Mouse (Mus musculus): ENCODE results near the gene Ajap1. TPM values are rescaled to one million over a fixed set of nuclear protein-coding genes. Genes with fewer than 3 reads are reported as not detected.
A peak's percentile ranks its signal among the peaks of the same experiment; 100 is the strongest.

Gene Ajap1
- polyA plus RNA-seq (2016; fragmentation: Nextera tagmentation; extraction: Ambion mirVana) = 8.4 and 11.9 TPM in 2 replicates

DNA sequence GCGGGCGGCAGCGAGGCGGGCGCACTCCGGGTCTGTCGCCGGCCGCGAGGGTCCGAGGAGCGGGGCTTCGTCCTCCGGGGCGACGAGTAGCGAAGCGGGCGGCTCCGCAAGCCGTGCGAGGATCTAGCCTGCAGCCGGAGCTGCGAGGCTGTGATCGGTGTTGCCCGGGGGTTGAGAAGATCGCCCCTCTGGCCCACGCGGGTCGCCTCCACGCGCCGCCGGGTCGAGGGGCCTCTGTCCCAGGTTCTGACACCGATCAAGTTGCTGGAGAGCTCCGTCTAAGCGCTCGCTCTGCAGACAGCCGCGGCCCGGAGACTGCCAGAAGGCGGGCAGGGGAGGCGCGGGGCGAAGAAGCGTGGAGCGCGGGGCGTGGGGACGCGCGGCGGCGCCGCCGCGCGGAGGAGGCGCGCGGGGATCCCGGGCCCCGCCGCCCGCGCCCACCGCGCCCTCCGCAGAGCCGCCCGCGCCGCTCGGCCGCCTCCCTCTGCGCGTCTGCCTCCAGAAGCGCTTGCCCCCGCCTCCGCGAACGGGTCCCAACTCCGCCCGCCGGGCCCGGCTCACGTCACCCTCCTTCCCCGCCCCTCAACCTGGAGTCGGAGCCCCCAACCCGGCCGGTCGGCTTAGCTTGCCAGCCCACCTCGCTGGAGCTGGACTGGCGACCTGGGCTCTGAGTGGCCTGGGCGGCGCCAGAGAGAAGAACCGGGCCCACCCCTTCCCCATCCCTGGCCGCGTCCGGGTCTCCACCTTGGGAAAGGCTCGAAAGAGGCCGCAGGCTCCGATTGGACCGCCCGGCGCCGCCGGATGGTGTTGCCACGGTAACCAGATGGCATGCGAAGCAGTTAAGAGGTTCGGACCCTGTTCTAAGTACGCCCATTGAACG is at the start of gene Ajap1:
Ajap1 (minus strand) TSS at position 353 of the 880 bp plus-strand sequence.
- peaks cover 16% of the 10 kb centered on the region; the same call in 1 of the 2 replicates for H3K27me3 ChIP-seq (replicated peaks)
- H3K27ac ChIP-seq = peak within 1 kb of the TSS; percentile 82
- under 1% methylated on average over 98 of the region's 114 CpGs for WGBS
- H3K4me2 ChIP-seq (replicated peaks) = peak within 1 kb of the TSS; percentile 89
- peak; percentile 35 for ATAC-seq (ENCODE audit: low FRiP score, low read depth)
- no peaks in the 10 kb centered on the region for H3K9me3 ChIP-seq
- H3K9ac ChIP-seq = peak within 1 kb of the TSS; percentile 86
- H3K4me1 ChIP-seq = peaks cover 65% of the 10 kb centered on the region
- peak within 1 kb of the TSS; percentile 69 for H3K4me3 ChIP-seq
- H3K36me3 ChIP-seq = no peaks in the 10 kb centered on the region

DNA sequence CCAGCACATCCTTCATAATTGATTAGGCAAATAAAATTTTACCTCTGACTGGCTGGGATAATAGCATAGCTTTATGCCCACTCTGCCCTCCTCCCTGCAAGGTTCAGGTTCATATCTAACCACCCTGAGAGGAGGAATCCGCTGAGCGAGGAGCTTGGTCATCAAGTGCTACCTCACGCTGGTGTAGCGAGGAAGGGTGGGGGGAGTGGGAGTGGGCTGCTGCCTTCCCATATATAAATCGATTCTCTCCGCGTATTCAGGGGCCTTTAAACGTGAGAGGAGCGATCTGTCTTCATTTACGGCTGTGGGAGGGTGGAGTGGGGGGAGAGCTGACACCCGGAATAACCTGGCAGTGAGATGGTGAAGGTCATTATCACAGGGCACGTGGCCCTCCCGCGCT is 47.9 kb upstream of the Ajap1 start:
- Histone ChIP-seq H3K4me3 (no peak overlapping the region), H3K9me3 (no peaks in the 10 kb centered on the region), H3K4me2 (replicated peaks) (no peak overlapping the region), H3K9ac (no peak overlapping the region), H3K27me3 (replicated peaks) (no peaks in the 10 kb centered on the region), H3K36me3 (no peaks in the 10 kb centered on the region), H3K27ac (no peak overlapping the region), H3K4me1 (0 out of 2 replicates have a peak, but pooled peaks cover 6% of the 10 kb centered on the region)
- 50% methylated on average over 14 of the region's 14 CpGs for WGBS
- ATAC-seq (ENCODE audit: low FRiP score, low read depth) = no peak

DNA sequence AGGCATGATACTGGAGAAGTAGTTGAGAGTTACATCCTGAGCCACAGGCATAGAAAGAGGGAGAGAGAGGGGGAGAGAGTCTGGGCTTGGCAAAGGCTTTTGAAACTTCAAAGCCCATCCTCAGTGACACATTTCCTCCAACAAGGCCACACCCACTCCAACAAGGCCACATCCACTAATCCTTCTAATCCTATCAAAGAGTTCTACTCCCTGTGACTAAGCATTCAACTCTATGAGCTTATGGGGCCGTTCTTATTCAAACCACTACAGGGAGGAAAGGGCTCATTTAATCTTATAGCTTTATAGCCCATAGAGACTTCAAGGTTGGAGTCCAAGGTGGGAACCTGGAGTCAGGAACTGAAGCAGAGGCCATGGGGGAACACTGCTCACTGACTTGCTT is 39.0 kb upstream of the Ajap1 start:
- Histone ChIP-seq H3K36me3 (no peaks in the 10 kb centered on the region), H3K27ac (no peak overlapping the region), H3K4me1 (no peaks in the 10 kb centered on the region), H3K4me3 (no peak overlapping the region), H3K9me3 (no peaks in the 10 kb centered on the region), H3K9ac (no peak overlapping the region), H3K4me2 (replicated peaks) (no peak overlapping the region), H3K27me3 (replicated peaks) (no peaks in the 10 kb centered on the region)
- no peak for ATAC-seq (ENCODE audit: low FRiP score, low read depth)
- WGBS = 79% methylated on average over 1 of the region's 1 CpGs

DNA sequence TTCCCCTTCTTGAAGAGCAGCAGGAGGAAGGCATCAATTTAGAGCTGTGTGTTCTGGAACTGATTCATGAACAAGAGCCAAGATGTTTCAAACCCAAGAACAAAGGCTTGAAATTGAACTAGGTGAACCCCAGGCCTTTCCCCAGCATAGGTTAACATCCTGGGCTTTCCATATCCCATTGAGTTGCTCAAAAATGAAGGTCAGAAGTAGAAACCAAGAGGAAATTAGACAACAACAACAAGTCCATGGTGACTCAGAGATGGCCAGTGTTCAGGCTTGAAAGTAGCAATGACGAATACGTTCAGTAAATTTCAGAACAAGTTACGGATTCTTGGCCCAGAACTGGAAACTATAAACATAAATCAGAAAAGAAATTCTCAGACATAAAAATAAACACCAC is 37.3 kb upstream of the Ajap1 start:
- H3K4me2 ChIP-seq (replicated peaks) = no peak overlapping the region
- no peaks in the 10 kb centered on the region for H3K9me3 ChIP-seq
- no peaks in the 10 kb centered on the region for H3K27me3 ChIP-seq (replicated peaks)
- 93% methylated on average over 3 of the region's 3 CpGs for WGBS
- H3K36me3 ChIP-seq = no peaks in the 10 kb centered on the region
- no peak for ATAC-seq (ENCODE audit: low FRiP score, low read depth)
- no peak overlapping the region for H3K9ac ChIP-seq
- no peak overlapping the region for H3K4me3 ChIP-seq
- H3K4me1 ChIP-seq = peaks cover 11% of the 10 kb centered on the region
- no peak overlapping the region for H3K27ac ChIP-seq

DNA sequence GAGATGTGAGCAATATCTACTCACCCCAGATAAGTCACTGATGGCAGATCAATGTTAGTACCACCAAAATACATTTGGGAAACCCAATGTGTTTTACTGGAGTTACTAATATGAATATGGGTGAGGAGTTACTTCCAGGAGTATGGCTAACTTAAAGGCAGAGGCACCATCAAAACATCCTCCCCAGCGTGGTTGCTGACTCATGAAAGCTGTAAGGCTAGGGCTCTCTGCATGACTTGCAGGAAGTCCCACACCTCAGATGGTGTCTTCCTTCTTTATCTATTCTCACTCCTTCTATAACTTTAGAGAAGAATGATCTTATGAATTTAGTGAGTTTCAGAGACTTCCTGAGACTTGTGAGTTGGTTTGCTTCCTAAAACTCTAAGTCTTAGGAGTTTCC is 36.7 kb upstream of the Ajap1 start:
- Histone ChIP-seq H3K9me3 (no peaks in the 10 kb centered on the region), H3K4me2 (replicated peaks) (no peak overlapping the region), H3K4me3 (no peak overlapping the region), H3K27ac (no peak overlapping the region), H3K27me3 (replicated peaks) (no peaks in the 10 kb centered on the region), H3K4me1 (peaks cover 11% of the 10 kb centered on the region), H3K9ac (no peak overlapping the region), H3K36me3 (no peaks in the 10 kb centered on the region)
- ATAC-seq (ENCODE audit: low FRiP score, low read depth) = no peak
- WGBS = 92% methylated on average over 1 of the region's 1 CpGs

DNA sequence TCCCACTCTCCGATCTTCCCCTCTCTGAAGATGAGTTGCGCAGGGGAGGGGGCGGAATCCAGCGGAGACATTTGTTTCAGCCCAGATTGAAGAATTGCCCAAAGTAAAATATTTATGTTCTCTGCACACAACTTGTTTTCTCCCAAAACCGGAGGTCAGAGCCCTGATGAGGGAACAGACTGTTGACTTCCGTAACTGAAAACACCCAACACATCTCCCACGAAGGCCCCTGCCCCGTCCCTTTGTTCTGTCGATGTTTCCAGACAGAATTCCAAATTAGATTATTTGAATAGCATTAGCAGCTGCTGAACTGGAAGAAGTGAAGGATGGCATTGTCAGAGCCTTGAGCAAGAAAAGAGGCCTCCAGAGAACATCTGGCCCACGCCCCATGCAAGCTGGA is 33.2 kb upstream of the Ajap1 start:
- H3K4me1 ChIP-seq = peaks cover 11% of the 10 kb centered on the region
- no peak for ATAC-seq (ENCODE audit: low FRiP score, low read depth)
- no peak overlapping the region for H3K4me2 ChIP-seq (replicated peaks)
- H3K27ac ChIP-seq = no peak overlapping the region
- WGBS = 50% methylated on average over 10 of the region's 10 CpGs
- H3K36me3 ChIP-seq = no peaks in the 10 kb centered on the region
- no peaks in the 10 kb centered on the region for H3K27me3 ChIP-seq (replicated peaks)
- no peak overlapping the region for H3K4me3 ChIP-seq
- no peak overlapping the region for H3K9ac ChIP-seq
- no peaks in the 10 kb centered on the region for H3K9me3 ChIP-seq

DNA sequence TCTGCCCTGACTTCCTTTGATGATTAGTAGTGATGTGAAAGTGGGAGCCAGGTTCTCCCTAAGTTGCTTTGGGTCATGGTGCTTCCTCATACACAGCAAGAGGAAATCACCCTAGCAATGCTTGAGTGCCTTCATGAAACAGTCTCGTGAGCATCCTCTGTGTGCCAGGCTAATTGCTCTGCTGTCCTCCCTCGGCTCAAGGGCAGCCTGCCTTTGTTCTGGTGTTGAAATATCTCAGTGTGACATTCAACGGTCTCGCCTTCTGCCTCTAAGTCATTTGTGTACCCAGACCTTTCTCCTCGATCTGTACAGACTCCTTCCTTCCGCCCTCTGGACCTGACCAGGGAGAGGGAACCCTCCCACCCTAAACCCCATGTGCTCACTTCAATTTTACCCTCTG is 31.5 kb upstream of the Ajap1 start:
- Histone ChIP-seq H3K4me2 (replicated peaks) (no peak overlapping the region), H3K36me3 (no peaks in the 10 kb centered on the region), H3K4me3 (no peak overlapping the region), H3K27me3 (replicated peaks) (no peaks in the 10 kb centered on the region), H3K9me3 (no peaks in the 10 kb centered on the region), H3K4me1 (peaks cover 11% of the 10 kb centered on the region), H3K9ac (no peak overlapping the region), H3K27ac (no peak overlapping the region)
- WGBS = 69% methylated on average over 6 of the region's 6 CpGs
- no peak for ATAC-seq (ENCODE audit: low FRiP score, low read depth)

DNA sequence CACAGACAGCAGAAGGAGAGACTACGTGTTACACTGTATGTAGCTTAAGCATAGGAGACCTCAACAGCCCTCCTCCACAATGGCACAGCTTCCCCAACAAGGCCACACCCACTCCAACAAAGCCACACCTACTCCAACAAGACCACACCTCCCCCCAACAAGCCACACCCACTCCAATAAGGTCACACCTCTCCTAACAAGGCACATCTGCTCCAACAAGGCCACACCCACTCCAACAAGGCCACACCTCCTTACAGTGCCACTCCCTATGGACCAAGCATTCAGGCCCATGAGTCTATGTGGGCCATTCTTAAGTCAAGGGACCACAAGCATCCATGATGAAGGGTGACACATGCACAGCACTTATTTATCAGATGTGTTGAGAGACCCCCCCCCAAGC is 28.9 kb upstream of the Ajap1 start:
- no peaks in the 10 kb centered on the region for H3K36me3 ChIP-seq
- no peak overlapping the region for H3K27ac ChIP-seq
- H3K9ac ChIP-seq = no peak overlapping the region
- peaks cover 11% of the 10 kb centered on the region for H3K4me1 ChIP-seq
- 100% methylated on average over 1 of the region's 1 CpGs for WGBS
- no peak overlapping the region for H3K4me3 ChIP-seq
- no peaks in the 10 kb centered on the region for H3K27me3 ChIP-seq (replicated peaks)
- ATAC-seq (ENCODE audit: low FRiP score, low read depth) = no peak
- H3K4me2 ChIP-seq (replicated peaks) = no peak overlapping the region
- 0 out of 2 replicates have a peak, but pooled peaks cover 3% of the 10 kb centered on the region for H3K9me3 ChIP-seq

DNA sequence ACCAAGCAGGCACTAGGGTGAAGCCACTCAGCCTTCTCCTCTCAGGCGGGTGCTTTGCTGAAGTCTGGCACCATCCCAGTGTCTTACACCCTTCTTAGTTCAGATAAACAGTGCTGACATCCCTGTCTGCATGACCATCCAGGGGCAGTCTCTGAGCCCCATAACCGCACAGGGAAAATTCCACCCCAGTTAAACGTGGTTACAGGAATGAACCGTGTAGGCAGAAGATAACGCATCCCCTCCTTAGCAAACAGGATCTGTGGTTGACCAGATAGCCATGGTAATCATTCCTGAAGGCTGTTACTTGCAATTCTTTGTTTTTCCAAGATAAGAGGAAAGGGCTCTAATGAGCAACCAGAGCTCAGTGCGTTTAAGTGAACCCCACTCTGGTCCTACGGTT is 19.3 kb upstream of the Ajap1 start:
- Histone ChIP-seq H3K4me1 (no peaks in the 10 kb centered on the region; the same call in 1 of the 2 replicates), H3K27me3 (replicated peaks) (no peaks in the 10 kb centered on the region), H3K9me3 (0 out of 2 replicates have a peak, but pooled peaks cover 3% of the 10 kb centered on the region), H3K36me3 (no peaks in the 10 kb centered on the region), H3K4me2 (replicated peaks) (no peak overlapping the region), H3K4me3 (no peak overlapping the region), H3K9ac (no peak overlapping the region), H3K27ac (no peak overlapping the region)
- ATAC-seq (ENCODE audit: low FRiP score, low read depth) = no peak
- 93% methylated on average over 7 of the region's 7 CpGs for WGBS

DNA sequence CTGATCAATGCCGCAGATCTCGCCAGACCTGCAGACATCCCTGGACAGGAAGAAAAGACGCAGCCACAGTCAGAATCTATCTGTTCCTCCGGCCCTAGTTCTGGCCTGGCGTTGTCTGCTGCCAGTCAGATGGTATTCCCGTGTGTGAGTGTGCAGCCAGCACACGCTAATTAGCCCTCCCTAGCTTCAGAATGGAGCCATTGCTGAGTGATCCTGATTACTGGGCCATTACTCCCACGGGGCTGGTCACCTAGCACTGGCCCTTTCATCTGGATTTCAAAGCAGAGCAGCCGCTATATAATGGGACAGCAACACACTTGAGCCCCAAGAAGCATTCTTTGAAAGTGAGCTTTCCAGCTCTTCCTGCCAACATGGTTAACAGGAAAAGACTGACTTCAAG is 9.8 kb upstream of the Ajap1 start:
- Histone ChIP-seq H3K4me3 (no peak overlapping the region), H3K36me3 (no peaks in the 10 kb centered on the region), H3K4me1 (peaks cover 3% of the 10 kb centered on the region; the same call in 1 of the 2 replicates), H3K9me3 (no peaks in the 10 kb centered on the region), H3K9ac (no peak overlapping the region), H3K27me3 (replicated peaks) (no peaks in the 10 kb centered on the region), H3K4me2 (replicated peaks) (no peak overlapping the region), H3K27ac (no peak overlapping the region)
- WGBS = 46% methylated on average over 9 of the region's 9 CpGs
- no peak for ATAC-seq (ENCODE audit: low FRiP score, low read depth)

DNA sequence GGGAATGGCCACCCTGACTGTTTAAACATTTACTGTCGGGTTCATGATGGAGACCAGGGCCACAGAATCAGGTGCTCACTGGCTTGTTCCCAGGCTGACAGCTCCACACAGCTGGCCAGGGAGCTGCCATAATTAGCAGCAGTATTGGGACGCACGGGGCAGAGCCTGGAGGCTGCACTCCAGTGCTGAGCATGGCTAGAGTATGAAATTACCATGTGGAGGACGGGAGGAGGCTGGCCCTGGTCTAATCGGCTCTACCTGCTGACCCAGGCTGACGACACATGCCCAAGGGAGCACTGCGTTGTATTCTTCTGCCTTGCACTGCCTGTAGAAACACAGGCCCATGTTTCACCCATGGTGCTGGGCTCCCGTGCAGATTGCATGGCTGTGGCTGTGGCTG is 6.5 kb upstream of the Ajap1 start:
- Histone ChIP-seq H3K4me1 (peaks cover 14% of the 10 kb centered on the region; the same call in 1 of the 2 replicates), H3K4me3 (no peak overlapping the region), H3K4me2 (replicated peaks) (no peak overlapping the region), H3K9me3 (no peaks in the 10 kb centered on the region), H3K27me3 (replicated peaks) (peaks cover 2% of the 10 kb centered on the region; the same call in 1 of the 2 replicates), H3K36me3 (no peaks in the 10 kb centered on the region), H3K9ac (no peak overlapping the region), H3K27ac (no peak overlapping the region)
- ATAC-seq (ENCODE audit: low FRiP score, low read depth) = no peak
- 77% methylated on average over 8 of the region's 8 CpGs for WGBS

DNA sequence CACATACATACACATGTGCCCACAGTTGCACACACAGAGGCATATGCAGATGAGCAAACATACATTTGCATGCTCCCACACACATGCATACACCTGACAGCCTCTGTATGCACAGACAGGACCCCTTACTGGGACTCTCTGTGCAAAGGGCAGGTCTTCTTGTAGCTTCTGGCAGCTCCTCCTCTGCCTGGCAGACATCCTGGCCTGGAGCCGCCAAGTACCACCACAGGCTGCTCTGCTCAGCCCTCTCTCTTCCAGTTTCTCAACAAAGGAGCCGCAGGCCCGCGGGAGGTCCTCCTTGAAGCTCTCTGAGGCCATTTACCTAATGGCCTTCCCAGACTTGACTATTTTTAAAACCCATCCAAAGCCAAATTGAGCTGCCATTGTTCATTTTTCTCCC is 3.3 kb upstream of the Ajap1 start:
- Histone ChIP-seq H3K9ac (no peak overlapping the region), H3K36me3 (no peaks in the 10 kb centered on the region), H3K27me3 (replicated peaks) (peaks cover 12% of the 10 kb centered on the region; the same call in 1 of the 2 replicates), H3K9me3 (no peaks in the 10 kb centered on the region), H3K4me2 (replicated peaks) (no peak overlapping the region), H3K4me3 (no peak overlapping the region), H3K4me1 (peaks cover 39% of the 10 kb centered on the region), H3K27ac (no peak overlapping the region)
- WGBS = 26% methylated on average over 4 of the region's 4 CpGs
- no peak for ATAC-seq (ENCODE audit: low FRiP score, low read depth)

DNA sequence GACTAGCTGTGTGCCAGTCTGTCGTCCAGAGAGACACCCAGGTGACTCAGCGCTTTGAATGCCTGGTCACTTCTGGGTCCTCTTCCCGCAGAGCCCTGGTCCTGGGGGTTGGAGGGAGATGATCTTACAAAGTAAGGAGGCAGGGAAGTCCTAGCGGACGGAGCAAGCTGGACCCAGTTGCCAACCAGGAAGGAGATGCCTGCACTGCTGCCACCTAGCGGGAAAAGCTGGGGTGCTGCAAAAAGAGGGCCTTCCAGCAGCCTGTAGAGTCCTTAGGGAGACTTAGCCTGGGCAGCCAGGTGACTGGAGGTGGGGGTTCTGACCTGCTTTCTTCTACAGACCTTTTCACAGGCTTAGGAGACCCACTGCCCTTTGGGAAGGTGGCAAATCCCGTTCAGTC is 1.8 kb upstream of the Ajap1 start:
- no peak overlapping the region for H3K27ac ChIP-seq
- 4% methylated on average over 7 of the region's 7 CpGs for WGBS
- H3K9me3 ChIP-seq = no peaks in the 10 kb centered on the region
- no peaks in the 10 kb centered on the region for H3K36me3 ChIP-seq
- H3K4me2 ChIP-seq (replicated peaks) = peak overlapping the region; percentile 89
- H3K4me3 ChIP-seq = no peak overlapping the region
- peaks cover 16% of the 10 kb centered on the region; the same call in 1 of the 2 replicates for H3K27me3 ChIP-seq (replicated peaks)
- H3K4me1 ChIP-seq = peaks cover 49% of the 10 kb centered on the region
- no peak overlapping the region for H3K9ac ChIP-seq
- no peak for ATAC-seq (ENCODE audit: low FRiP score, low read depth)

All from neural tube, embryonic 12.5 days (tissue).